Mouse (Mus musculus) myocyte (in vitro differentiated cells): ENCODE data around the gene Dkk3.

Experiments
- E2F4 ChIP-seq: IDR thresholded peaks from one replicate; pipeline ENCODE4 v1.6.1; 2011; ENCODE audit warnings: mild to moderate bottlenecking, control low read depth, moderate library complexity; ENCODE audit not compliant: insufficient read depth
- MAX ChIP-seq: IDR thresholded peaks from one replicate; pipeline ENCODE4 v1.6.1; 2011; ENCODE audit warnings: low read depth, mild to moderate bottlenecking, control low read depth
- MYOD1 ChIP-seq, 3 experiments: IDR thresholded peaks; one replicate each; pipeline ENCODE4 v1.6.1; 2011; ENCODE audit warnings: control low read depth in 2 of 3, low read depth in 2 of 3, mild to moderate bottlenecking in 2 of 3, moderate library complexity in 1 of 3; ENCODE audit not compliant: insufficient read length in 2 of 3, control insufficient read depth in 1 of 3
- MYOG ChIP-seq, 3 experiments: IDR thresholded peaks; one replicate each; pipeline ENCODE4 v1.6.1; 2011; ENCODE audit warnings: control low read depth in 2 of 3, low read depth in 2 of 3, mild to moderate bottlenecking in 2 of 3; ENCODE audit not compliant: insufficient read length in 2 of 3, control insufficient read depth in 1 of 3, insufficient read depth in 1 of 3
- POLR2A ChIP-seq: IDR thresholded peaks from one replicate; pipeline ENCODE4 v1.6.1; 2011; ENCODE audit warnings: low read depth, mild to moderate bottlenecking, control low read depth, moderate library complexity; ENCODE audit not compliant: insufficient read length
- POLR2AphosphoS2 ChIP-seq: IDR thresholded peaks from one replicate; pipeline ENCODE4 v1.6.1; 2011; ENCODE audit warnings: low read depth, control low read depth; ENCODE audit not compliant: insufficient read length
- REST ChIP-seq: IDR thresholded peaks from one replicate; pipeline ENCODE4 v1.6.1; 2011; ENCODE audit warnings: mild to moderate bottlenecking, control low read depth, moderate library complexity; ENCODE audit not compliant: insufficient read depth, insufficient read length
- SRF ChIP-seq: IDR thresholded peaks from one replicate; pipeline ENCODE4 v1.6.1; 2011; ENCODE audit warnings: low read depth; ENCODE audit not compliant: control insufficient read depth, insufficient read length
- TCF12 ChIP-seq: IDR thresholded peaks from one replicate; pipeline ENCODE4 v1.6.1; 2011; ENCODE audit warnings: mild to moderate bottlenecking, control low read depth; ENCODE audit not compliant: poor library complexity, insufficient read depth, severe bottlenecking
- TCF3 ChIP-seq: IDR thresholded peaks from one replicate; pipeline ENCODE4 v1.6.1; 2011; ENCODE audit warnings: low read depth, control low read depth; ENCODE audit not compliant: insufficient read length
- USF1 ChIP-seq: IDR thresholded peaks from one replicate; pipeline ENCODE4 v1.6.1; 2011; ENCODE audit warnings: low read depth, mild to moderate bottlenecking, control low read depth, moderate library complexity

GRCm38 (mm10) chr7:112176627-112177026, 17.8 kb upstream of the Dkk3 start:
- no peak for TF ChIP-seq POLR2A
- no peak for TF ChIP-seq MYOD1 (IDR thresholded peaks at IDR 0.05; ENCODE audit: control insufficient read depth in 1 of 3, insufficient read length in 2 of 3, low read depth in 2 of 3)
- no peak for TF ChIP-seq TCF12
- no peak for TF ChIP-seq USF1
- no peak for TF ChIP-seq MAX
- no peak for TF ChIP-seq TCF3
- TF ChIP-seq POLR2AphosphoS2: no peak
- TF ChIP-seq REST: no peak
- no peak for TF ChIP-seq E2F4
- no peak for TF ChIP-seq SRF
- no peak for TF ChIP-seq MYOG (IDR thresholded peaks at IDR 0.05; ENCODE audit: control insufficient read depth in 1 of 3, insufficient read depth in 1 of 3, insufficient read length in 2 of 3, low read depth in 2 of 3)
